Mouse (Mus musculus): ENCODE results near the gene Galr3.

Gene Galr3

GRCm38 (mm10) chr15:79052366-79052765 lies 10.7 kb downstream of the Galr3 start:
- no peak for DNase-seq (ENCODE audit: low spot score)

DNA sequence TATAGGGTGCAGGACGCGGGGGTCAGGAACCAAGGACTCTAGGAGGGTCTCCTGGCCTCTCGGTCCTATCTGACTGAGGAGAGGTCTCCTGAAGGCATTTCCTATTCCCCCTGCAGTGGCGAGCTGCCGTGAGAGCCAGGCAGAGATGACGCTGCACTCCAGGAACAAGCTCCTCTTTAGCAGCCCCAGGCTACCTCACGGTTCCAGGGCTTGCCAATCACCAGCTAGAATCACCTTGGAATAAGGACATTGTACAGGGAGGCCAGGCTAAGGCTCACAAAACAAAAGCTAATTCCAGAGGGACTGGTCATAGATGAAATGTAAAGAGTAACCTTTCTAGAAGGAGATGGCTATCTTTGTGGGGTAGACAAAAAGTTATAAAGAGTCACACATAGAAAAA lies 14.9 kb downstream of the Galr3 start:
- no peak for DNase-seq (ENCODE audit: low spot score)

DNA sequence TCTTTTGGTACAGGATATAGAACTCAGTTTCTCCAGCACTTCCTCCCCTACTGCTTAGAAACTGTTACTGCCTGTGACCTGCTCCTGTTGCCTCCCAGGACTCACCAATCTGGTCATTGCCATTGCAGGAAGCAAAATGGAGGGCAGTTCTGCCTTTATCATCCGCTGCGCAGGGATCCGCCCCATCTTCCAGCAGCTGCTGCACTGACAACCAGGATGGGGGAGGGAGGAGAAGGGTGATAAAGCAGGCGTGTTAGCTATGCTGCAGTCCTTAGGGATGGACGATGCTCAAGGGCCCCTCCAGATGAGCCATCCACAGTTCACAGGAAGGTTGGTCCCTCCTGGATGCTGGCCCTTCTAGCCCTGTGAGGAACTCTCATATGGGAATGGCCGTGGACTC lies 16.2 kb downstream of the Galr3 start:
- DNase-seq (ENCODE audit: low spot score): no peak

- no peak for DNase-seq (ENCODE audit: low spot score)
Measured at GRCm38 (mm10) chr15:79060887-79061565, 19.3 kb downstream of the Galr3 start.

DNA sequence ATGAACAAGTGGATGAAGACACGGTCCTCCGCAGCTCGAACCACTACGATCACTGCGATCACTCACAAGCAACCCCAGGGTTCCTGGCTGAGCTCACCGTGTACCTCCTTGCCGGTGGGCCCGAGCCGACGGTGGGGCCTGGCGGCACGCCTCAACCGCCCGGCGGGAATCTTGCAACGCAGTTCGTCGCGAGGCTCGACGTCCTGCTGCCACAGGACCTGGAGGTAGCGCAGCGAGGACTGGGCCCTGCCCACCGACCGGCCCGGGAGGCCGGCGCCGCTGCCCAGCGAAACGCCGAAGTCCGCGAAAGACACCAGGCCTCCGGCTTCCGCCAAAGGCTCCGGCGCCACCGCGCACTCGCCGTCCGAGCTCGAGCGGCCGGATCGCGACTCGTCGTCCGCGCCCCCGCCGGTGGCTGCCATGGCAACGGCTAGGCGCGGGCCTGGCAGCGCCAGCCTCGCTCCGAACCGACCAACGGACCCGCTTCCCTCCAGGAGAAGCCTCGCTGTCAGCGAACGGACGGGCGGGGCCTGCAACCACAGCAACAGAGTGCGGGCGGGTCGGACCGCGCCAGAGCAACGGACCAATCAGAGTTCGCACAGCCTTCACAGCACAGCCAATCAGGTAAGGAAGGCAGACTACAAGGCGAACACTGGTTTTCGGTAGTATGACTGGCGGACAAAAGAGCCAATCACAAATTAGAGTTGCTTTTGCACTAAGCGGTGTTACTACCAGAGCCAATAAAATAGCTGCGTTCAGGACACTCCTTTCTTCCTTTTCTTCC lies 20.9 kb downstream of the Galr3 start, which contains the start of gene Ankrd54:
TSS of gene Ankrd54 (minus strand) at position 518 of the 784 bp plus-strand sequence.
- peak; percentile 88 for DNase-seq (ENCODE audit: low spot score)

- DNase-seq (ENCODE audit: low spot score): no peak
Measured at GRCm38 (mm10) chr15:79063160-79063740, 21.6 kb downstream of the Galr3 start.

- no peak for DNase-seq (ENCODE audit: low spot score)
Measured at GRCm38 (mm10) chr15:79065086-79065770, 23.5 kb downstream of the Galr3 start.

GRCm38 (mm10) chr15:79066276-79066675 lies 24.6 kb downstream of the Galr3 start:
- no peak for DNase-seq (ENCODE audit: low spot score)

DNA sequence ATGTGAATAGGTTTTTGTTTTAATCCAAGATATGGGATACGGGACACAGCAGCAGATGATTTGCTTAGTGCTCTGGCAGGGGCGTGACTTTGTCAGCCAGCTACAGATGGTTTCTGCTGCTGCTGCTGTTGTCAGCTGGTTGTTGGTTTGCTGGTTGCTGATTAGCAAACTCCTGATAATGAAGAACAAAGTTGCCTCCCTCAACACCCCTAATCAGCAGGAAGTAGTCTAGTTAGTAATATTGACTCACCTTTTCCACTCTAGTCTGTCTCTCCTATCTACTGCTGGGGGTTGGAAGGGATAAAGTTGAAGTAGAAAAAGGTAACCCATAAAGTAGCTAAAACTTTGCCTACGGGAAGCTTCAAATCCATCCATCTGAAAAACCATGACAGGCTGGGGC lies 25.9 kb downstream of the Galr3 start:
- DNase-seq (ENCODE audit: low spot score): no peak

- no peak for DNase-seq (ENCODE audit: low spot score)
Measured at GRCm38 (mm10) chr15:79068416-79068815, 26.7 kb downstream of the Galr3 start.

GRCm38 (mm10) chr15:79071117-79072039 lies 29.7 kb downstream of the Galr3 start:
- DNase-seq (ENCODE audit: low spot score): no peak

- no peak for DNase-seq (ENCODE audit: low spot score)
Measured at GRCm38 (mm10) chr15:79073752-79074151, 32.1 kb downstream of the Galr3 start.

DNA sequence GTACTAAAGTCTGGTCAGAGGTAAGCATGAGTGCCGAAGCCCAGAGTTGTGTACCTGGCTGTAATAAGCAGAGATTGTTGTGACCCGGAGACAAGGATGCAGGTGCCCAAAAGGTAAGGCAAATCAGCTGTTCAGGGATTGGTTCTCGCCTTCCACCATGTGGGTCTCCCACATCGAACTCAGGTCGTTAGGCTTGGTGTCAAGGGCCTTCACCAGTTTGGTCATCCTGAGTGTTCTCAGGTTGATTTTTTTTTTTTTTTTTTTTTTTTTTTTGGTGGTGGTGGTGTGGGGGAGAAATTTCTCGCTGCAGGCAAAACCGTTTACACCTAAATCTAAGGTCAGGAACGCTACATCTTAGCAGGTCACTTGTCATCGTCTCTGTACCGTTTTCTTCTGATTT lies 32.8 kb downstream of the Galr3 start:
- no peak for DNase-seq (ENCODE audit: low spot score)

GRCm38 (mm10) chr15:79074913-79075532 lies 33.3 kb downstream of the Galr3 start, which contains the start of gene Eif3l:
Gene Eif3l (plus strand): TSS chr15:79075179.
- DNase-seq (ENCODE audit: low spot score): peak; percentile 81

- no peak for DNase-seq (ENCODE audit: low spot score)
Measured at GRCm38 (mm10) chr15:79075658-79076365, 34.1 kb downstream of the Galr3 start.

GRCm38 (mm10) chr15:79079567-79079966 lies 37.9 kb downstream of the Galr3 start:
- DNase-seq (ENCODE audit: low spot score): no peak

DNA sequence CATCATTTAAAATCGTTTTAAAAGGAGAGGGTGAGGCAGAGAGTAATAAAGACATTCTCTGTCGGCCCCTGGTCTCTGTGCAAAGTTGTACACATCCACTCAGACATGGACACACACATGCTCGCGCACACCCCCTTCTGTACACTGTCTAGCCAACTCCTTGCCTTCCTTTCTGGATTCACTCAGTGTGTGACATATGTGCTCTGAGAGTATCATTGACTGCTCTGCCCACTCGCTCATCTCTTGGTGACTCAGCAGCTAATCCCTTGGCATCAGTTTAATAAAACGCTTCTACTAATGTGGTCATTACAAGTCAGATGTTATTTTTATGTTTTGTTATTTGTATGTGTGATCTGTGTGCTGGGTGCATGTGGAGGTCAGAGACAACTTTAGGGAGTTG lies 50.6 kb downstream of the Galr3 start:
- DNase-seq (ENCODE audit: low spot score): no peak

All from ovary, postnatal 14 days (tissue).